Mouse (Mus musculus): ENCODE measurements around the gene Setd1a. TPM values are rescaled to one million over a fixed set of nuclear protein-coding genes. Genes with fewer than 3 reads are reported as not detected.

Setd1a gene
- polyA plus RNA-seq, 1 experiment from 2014 or later: 21.1 TPM

- no peaks in the 10 kb centered on the region for H3K9me3 ChIP-seq
- no peak for ATAC-seq (ENCODE audit: insufficient read depth, low FRiP score, low read depth)
- H3K4me2 ChIP-seq: no peak overlapping the region
- H3K27me3 ChIP-seq (replicated peaks): no peaks in the 10 kb centered on the region
- H3K36me3 ChIP-seq: no peaks in the 10 kb centered on the region
- no peak overlapping the region for H3K9ac ChIP-seq
- 62% methylated on average over 5 of the region's 5 CpGs for WGBS
- H3K27ac ChIP-seq: no peak overlapping the region
- no peaks in the 10 kb centered on the region for H3K4me1 ChIP-seq
- no peak overlapping the region for H3K4me3 ChIP-seq (replicated peaks)
Observed at GRCm38 (mm10) chr7:127808821-127809220, 32.4 kb downstream of the Setd1a start.

GRCm38 (mm10) chr7:127809846-127810245, 33.4 kb downstream of the Setd1a start:
- H3K4me2 ChIP-seq: no peak overlapping the region
- WGBS: 86% methylated on average over 1 of the region's 1 CpGs
- no peaks in the 10 kb centered on the region for H3K27me3 ChIP-seq (replicated peaks)

GRCm38 (mm10) chr7:127810650-127811049, 34.2 kb downstream of the Setd1a start:
- Histone ChIP-seq H3K9ac (no peak overlapping the region), H3K27me3 (replicated peaks) (no peaks in the 10 kb centered on the region), H3K27ac (no peak overlapping the region), H3K9me3 (no peaks in the 10 kb centered on the region), H3K4me3 (replicated peaks) (no peak overlapping the region), H3K4me1 (0 out of 2 replicates have a peak, but pooled peaks cover 1% of the 10 kb centered on the region), H3K36me3 (no peaks in the 10 kb centered on the region), H3K4me2 (no peak overlapping the region)
- WGBS: 68% methylated on average over 10 of the region's 10 CpGs
- no peak for ATAC-seq (ENCODE audit: insufficient read depth, low FRiP score, low read depth)

More at GRCm38 (mm10) chr7:127809846-127810245, 33.4 kb downstream of the Setd1a start:
- ATAC-seq (ENCODE audit: insufficient read depth, low FRiP score, low read depth): no peak
- Histone ChIP-seq H3K27ac (no peak overlapping the region), H3K4me3 (replicated peaks) (no peak overlapping the region), H3K4me1 (no peaks in the 10 kb centered on the region), H3K9me3 (no peaks in the 10 kb centered on the region), H3K36me3 (no peaks in the 10 kb centered on the region), H3K9ac (no peak overlapping the region)

GRCm38 (mm10) chr7:127811240-127811639, 34.8 kb downstream of the Setd1a start:
- H3K27ac ChIP-seq: no peak overlapping the region
- H3K4me2 ChIP-seq: no peak overlapping the region
- no peaks in the 10 kb centered on the region for H3K9me3 ChIP-seq
- no peak overlapping the region for H3K9ac ChIP-seq
- 0 out of 2 replicates have a peak, but pooled peaks cover 4% of the 10 kb centered on the region for H3K4me1 ChIP-seq
- WGBS: 75% methylated on average over 4 of the region's 4 CpGs
- H3K36me3 ChIP-seq: no peaks in the 10 kb centered on the region
- ATAC-seq (ENCODE audit: insufficient read depth, low FRiP score, low read depth): no peak
- H3K4me3 ChIP-seq (replicated peaks): no peak overlapping the region
- H3K27me3 ChIP-seq (replicated peaks): no peaks in the 10 kb centered on the region

- no peak overlapping the region for H3K27ac ChIP-seq
- no peak overlapping the region for H3K4me2 ChIP-seq
- H3K36me3 ChIP-seq: no peaks in the 10 kb centered on the region
- 0 out of 2 replicates have a peak, but pooled peaks cover 4% of the 10 kb centered on the region for H3K4me1 ChIP-seq
- 86% methylated on average over 3 of the region's 3 CpGs for WGBS
- ATAC-seq (ENCODE audit: insufficient read depth, low FRiP score, low read depth): no peak
- H3K27me3 ChIP-seq (replicated peaks): no peaks in the 10 kb centered on the region
- no peak overlapping the region for H3K9ac ChIP-seq
- no peaks in the 10 kb centered on the region for H3K9me3 ChIP-seq
- no peak overlapping the region for H3K4me3 ChIP-seq (replicated peaks)
Observed at GRCm38 (mm10) chr7:127812292-127812691, 35.8 kb downstream of the Setd1a start.

- Histone ChIP-seq H3K9me3 (no peaks in the 10 kb centered on the region), H3K4me3 (replicated peaks) (no peak overlapping the region), H3K36me3 (no peaks in the 10 kb centered on the region), H3K27ac (peak overlapping the region; percentile 11; the same call in 1 of the 2 replicates), H3K4me2 (no peak overlapping the region), H3K4me1 (0 out of 2 replicates have a peak, but pooled peaks cover 4% of the 10 kb centered on the region), H3K9ac (no peak overlapping the region), H3K27me3 (replicated peaks) (no peaks in the 10 kb centered on the region)
- ATAC-seq (ENCODE audit: insufficient read depth, low FRiP score, low read depth): no peak
- WGBS: 66% methylated on average over 4 of the region's 4 CpGs
Observed at GRCm38 (mm10) chr7:127813821-127814220, 37.4 kb downstream of the Setd1a start.

GRCm38 (mm10) chr7:127814241-127814921, 37.9 kb downstream of the Setd1a start:
- peak overlapping the region; percentile 13; the same call in 1 of the 2 replicates for H3K27ac ChIP-seq
- H3K36me3 ChIP-seq: no peaks in the 10 kb centered on the region
- ATAC-seq (ENCODE audit: insufficient read depth, low FRiP score, low read depth): no peak
- 79% methylated on average over 19 of the region's 19 CpGs for WGBS
- no peak overlapping the region for H3K4me3 ChIP-seq (replicated peaks)
- no peak overlapping the region for H3K9ac ChIP-seq
- H3K4me2 ChIP-seq: no peak overlapping the region
- 0 out of 2 replicates have a peak, but pooled peaks cover 4% of the 10 kb centered on the region for H3K4me1 ChIP-seq
- no peaks in the 10 kb centered on the region for H3K9me3 ChIP-seq
- H3K27me3 ChIP-seq (replicated peaks): no peaks in the 10 kb centered on the region

- Histone ChIP-seq H3K27ac (0 out of 2 replicates have a peak overlapping the region, but pooled peaks have one; percentile 13), H3K4me3 (replicated peaks) (no peak overlapping the region), H3K36me3 (no peaks in the 10 kb centered on the region), H3K9me3 (no peaks in the 10 kb centered on the region), H3K4me2 (no peak overlapping the region), H3K9ac (no peak overlapping the region), H3K27me3 (replicated peaks) (no peaks in the 10 kb centered on the region), H3K4me1 (0 out of 2 replicates have a peak, but pooled peaks cover 4% of the 10 kb centered on the region)
- ATAC-seq (ENCODE audit: insufficient read depth, low FRiP score, low read depth): no peak
- WGBS: 87% methylated on average over 15 of the region's 15 CpGs
Observed at GRCm38 (mm10) chr7:127815116-127815665, 38.7 kb downstream of the Setd1a start.

- Histone ChIP-seq H3K4me1 (0 out of 2 replicates have a peak, but pooled peaks cover 4% of the 10 kb centered on the region), H3K4me2 (no peak overlapping the region), H3K9me3 (no peaks in the 10 kb centered on the region), H3K9ac (no peak overlapping the region), H3K4me3 (replicated peaks) (no peak overlapping the region), H3K36me3 (no peaks in the 10 kb centered on the region), H3K27me3 (replicated peaks) (no peaks in the 10 kb centered on the region), H3K27ac (no peak overlapping the region)
- ATAC-seq (ENCODE audit: insufficient read depth, low FRiP score, low read depth): peak; percentile 37; the same call in 1 of the 2 replicates
- 57% methylated on average over 15 of the region's 15 CpGs for WGBS
Observed at GRCm38 (mm10) chr7:127815954-127816821, 39.7 kb downstream of the Setd1a start.

GRCm38 (mm10) chr7:127817053-127817452, 40.6 kb downstream of the Setd1a start:
- Histone ChIP-seq H3K4me3 (replicated peaks) (no peak overlapping the region), H3K4me1 (0 out of 2 replicates have a peak, but pooled peaks cover 4% of the 10 kb centered on the region), H3K4me2 (no peak overlapping the region), H3K27ac (no peak overlapping the region), H3K9ac (no peak overlapping the region), H3K27me3 (replicated peaks) (no peaks in the 10 kb centered on the region), H3K36me3 (no peaks in the 10 kb centered on the region), H3K9me3 (no peaks in the 10 kb centered on the region)
- no peak for ATAC-seq (ENCODE audit: insufficient read depth, low FRiP score, low read depth)
- 71% methylated on average over 7 of the region's 7 CpGs for WGBS

GRCm38 (mm10) chr7:127817776-127818175, 41.3 kb downstream of the Setd1a start:
- Histone ChIP-seq H3K27me3 (replicated peaks) (no peaks in the 10 kb centered on the region), H3K4me2 (no peak overlapping the region), H3K9ac (no peak overlapping the region), H3K9me3 (no peaks in the 10 kb centered on the region), H3K4me1 (peaks cover 4% of the 10 kb centered on the region; the same call in 1 of the 2 replicates), H3K27ac (no peak overlapping the region), H3K36me3 (no peaks in the 10 kb centered on the region), H3K4me3 (replicated peaks) (no peak overlapping the region)
- ATAC-seq (ENCODE audit: insufficient read depth, low FRiP score, low read depth): no peak
- WGBS: 82% methylated on average over 5 of the region's 5 CpGs
